Mouse (Mus musculus) testis, adult 2 months (tissue): ENCODE data around the gene Lrguk. TPM values are rescaled to one million over a fixed set of nuclear protein-coding genes. Genes with fewer than 3 reads are reported as not detected.

Experiments used
- H3K27ac ChIP-seq: fragments of 200-500 bp; 2 replicates; pipeline ENCODE4 v1.5.1; 2012; ENCODE audit warnings: low read depth, low read length; ENCODE audit not compliant: control insufficient read depth, insufficient read depth
- H3K27me3 ChIP-seq: fragments of 200-500 bp; 2 replicates; pipeline ENCODE4 v1.6.1; 2012; ENCODE audit warnings: mild to moderate bottlenecking, low read length, moderate library complexity; ENCODE audit not compliant: control insufficient read depth, insufficient read depth
- H3K36me3 ChIP-seq: fragments of 200-500 bp; 2 replicates; pipeline ENCODE4 v1.6.1; 2012; ENCODE audit warnings: mild to moderate bottlenecking, low read length; ENCODE audit not compliant: control insufficient read depth, insufficient read depth
- H3K4me1 ChIP-seq: fragments of 200-500 bp; 2 replicates; pipeline ENCODE4 v1.6.1; 2012; ENCODE audit warnings: low read length; ENCODE audit not compliant: control insufficient read depth, insufficient read depth
- H3K4me3 ChIP-seq: fragments of 200-500 bp; 2 replicates; pipeline ENCODE4 v1.5.1; 2012; ENCODE audit warnings: low read depth, mild to moderate bottlenecking, low read length, moderate library complexity, mixed read lengths; ENCODE audit not compliant: control insufficient read depth
- CTCF ChIP-seq: fragments of 200-500 bp; IDR thresholded peaks from 2 replicates; pipeline ENCODE4 v1.5.1; 2012; ENCODE audit warnings: low read depth, mild to moderate bottlenecking, inconsistent platforms, low read length, moderate library complexity; ENCODE audit not compliant: control insufficient read depth, insufficient read depth, insufficient replicate concordance
- POLR2A ChIP-seq: fragments of 200-500 bp; IDR thresholded peaks from 2 replicates; pipeline ENCODE4 v1.6.1; 2012; ENCODE audit warnings: low read depth, mild to moderate bottlenecking, inconsistent platforms, low read length, moderate library complexity; ENCODE audit not compliant: control insufficient read depth
- polyA plus RNA-seq: library from polyadenylated mRNA; depleted of rRNA; stranded (reverse); fragments of >200 nt; gene quantifications from 2 replicates; pipeline ENCODE4 v1.2.3, GENCODE M21; 2012

Gene Lrguk
- polyA plus RNA-seq, 1 experiment, result 18.2 TPM

DNA sequence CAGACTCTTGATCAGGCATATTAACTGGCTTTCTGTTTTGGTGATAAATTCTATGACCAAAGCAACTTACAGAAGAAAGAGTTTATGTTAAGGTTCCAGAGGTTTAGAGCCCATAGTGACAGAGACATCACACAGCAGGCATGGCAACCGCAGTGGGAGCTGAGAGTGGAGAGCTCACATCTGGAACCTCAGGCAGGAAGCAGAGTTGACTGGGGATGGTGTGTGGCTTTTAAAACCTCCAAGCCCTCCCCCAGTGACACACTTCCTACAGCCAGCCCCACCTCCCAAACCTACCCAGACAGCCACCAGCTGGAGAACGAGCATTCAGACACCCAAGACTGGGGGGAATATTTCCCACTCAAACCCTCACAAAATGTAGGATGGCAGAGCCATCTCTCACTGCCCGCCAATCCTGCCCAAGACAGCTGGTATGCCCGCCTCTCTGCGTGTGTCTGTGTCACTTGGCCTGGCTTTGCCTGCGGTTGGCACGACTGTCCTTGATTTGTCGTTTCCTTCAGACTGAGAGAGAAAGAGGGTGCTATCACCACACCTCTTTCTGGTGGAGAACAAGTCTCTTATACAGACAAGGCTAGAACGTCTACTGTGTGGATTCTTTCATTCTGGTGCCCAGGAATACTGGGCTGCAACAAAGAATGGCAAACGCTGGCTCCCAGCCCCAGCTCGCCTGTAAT is 12.5 kb downstream of the Lrguk start:
- Histone ChIP-seq H3K27ac (no peak overlapping the region), H3K27me3 (no peaks in the 10 kb centered on the region), H3K4me1 (no peaks in the 10 kb centered on the region), H3K4me3 (no peak overlapping the region), H3K36me3 (peaks cover 1% of the 10 kb centered on the region; the same call in 1 of the 2 replicates)
- TF ChIP-seq POLR2A, result no peak
- no peak for TF ChIP-seq CTCF

DNA sequence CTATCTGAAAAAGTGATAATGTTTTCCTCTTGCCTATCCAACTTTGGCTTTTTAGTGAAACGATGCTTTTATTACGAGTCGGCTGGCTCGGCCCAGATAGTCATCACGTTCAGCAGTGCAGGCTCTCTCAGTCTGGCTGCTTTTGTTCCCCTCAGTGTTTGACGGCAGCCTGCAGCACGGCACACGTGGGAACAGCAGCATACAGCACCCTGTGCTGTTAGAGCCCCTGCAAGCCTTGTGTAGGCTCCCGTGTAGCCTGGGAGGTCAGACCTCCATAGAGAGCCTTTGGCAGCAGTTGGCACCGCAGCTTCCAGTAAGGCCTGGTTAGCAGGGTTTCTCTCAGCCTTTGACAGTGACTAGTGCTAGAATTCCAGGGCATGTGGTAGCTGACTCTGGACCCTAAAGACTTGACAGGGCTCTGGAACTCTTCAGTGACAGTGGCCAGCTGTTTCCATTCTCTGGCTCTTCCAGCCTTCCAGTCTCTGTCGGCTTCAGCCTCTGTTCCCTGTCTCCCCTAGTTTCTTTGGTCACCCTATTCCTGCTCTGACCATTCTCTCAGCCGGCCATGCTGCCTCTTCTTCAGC is 15.1 kb downstream of the Lrguk start:
- no peak for TF ChIP-seq POLR2A
- TF ChIP-seq CTCF, result no peak
- H3K36me3 ChIP-seq, result peaks cover 1% of the 10 kb centered on the region; the same call in 1 of the 2 replicates

DNA sequence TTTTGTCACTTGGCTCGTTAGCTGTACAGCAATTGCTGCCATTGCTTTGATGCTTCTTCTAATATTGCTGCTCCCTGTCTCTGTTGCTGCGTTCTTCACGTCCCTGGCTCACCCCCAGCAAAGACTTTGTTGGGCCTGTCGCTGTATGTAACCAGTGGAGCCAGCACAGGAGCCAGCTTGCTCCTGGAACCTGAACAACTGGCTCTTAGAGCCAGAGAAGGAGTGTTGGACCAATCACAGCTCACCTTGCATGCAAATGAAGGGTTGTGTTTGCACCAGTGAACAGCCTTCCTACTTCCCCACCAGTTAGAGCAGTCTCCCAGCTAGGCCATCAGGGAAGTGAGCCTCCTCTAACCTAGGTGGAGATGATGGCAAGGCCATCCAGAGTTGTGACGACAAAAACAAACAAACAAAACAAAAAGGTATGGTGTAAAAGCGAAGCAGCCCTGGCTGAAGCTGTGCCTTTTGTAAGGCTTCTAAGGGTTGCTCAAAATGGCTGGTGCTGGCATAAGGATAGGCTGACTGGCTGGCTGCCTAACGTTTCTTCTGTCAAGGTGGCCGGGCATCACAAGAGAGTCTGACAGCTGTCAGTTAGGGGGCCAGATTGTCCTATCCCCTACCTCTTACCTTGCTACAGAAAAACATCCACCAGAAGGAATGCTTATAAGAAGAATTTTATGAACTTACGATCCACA is 15.7 kb downstream of the Lrguk start:
- H3K4me3 ChIP-seq, result no peak overlapping the region
- no peaks in the 10 kb centered on the region for H3K4me1 ChIP-seq
- peaks cover 1% of the 10 kb centered on the region; the same call in 1 of the 2 replicates for H3K36me3 ChIP-seq
- H3K27me3 ChIP-seq, result no peaks in the 10 kb centered on the region
- TF ChIP-seq POLR2A (no peak), CTCF (no peak)
- no peak overlapping the region for H3K27ac ChIP-seq

More for the DNA sequence above, 15.1 kb downstream of the Lrguk start:
- no peak overlapping the region for H3K27ac ChIP-seq
- no peak overlapping the region for H3K4me3 ChIP-seq
- H3K4me1 ChIP-seq, result no peaks in the 10 kb centered on the region
- no peaks in the 10 kb centered on the region for H3K27me3 ChIP-seq

- no peak for TF ChIP-seq CTCF
- no peak for TF ChIP-seq POLR2A
- Histone ChIP-seq H3K36me3 (peaks cover 1% of the 10 kb centered on the region; the same call in 1 of the 2 replicates), H3K4me1 (no peaks in the 10 kb centered on the region), H3K27ac (no peak overlapping the region), H3K27me3 (no peaks in the 10 kb centered on the region), H3K4me3 (no peak overlapping the region)
Measured at GRCm38 (mm10) chr6:34046551-34047186, 17.4 kb downstream of the Lrguk start.

- Histone ChIP-seq H3K4me1 (no peaks in the 10 kb centered on the region), H3K27me3 (no peaks in the 10 kb centered on the region), H3K4me3 (no peak overlapping the region), H3K36me3 (no peaks in the 10 kb centered on the region), H3K27ac (no peak overlapping the region)
- TF ChIP-seq POLR2A (no peak), CTCF (no peak)
Measured at GRCm38 (mm10) chr6:34049433-34049832, 20.2 kb downstream of the Lrguk start.

DNA sequence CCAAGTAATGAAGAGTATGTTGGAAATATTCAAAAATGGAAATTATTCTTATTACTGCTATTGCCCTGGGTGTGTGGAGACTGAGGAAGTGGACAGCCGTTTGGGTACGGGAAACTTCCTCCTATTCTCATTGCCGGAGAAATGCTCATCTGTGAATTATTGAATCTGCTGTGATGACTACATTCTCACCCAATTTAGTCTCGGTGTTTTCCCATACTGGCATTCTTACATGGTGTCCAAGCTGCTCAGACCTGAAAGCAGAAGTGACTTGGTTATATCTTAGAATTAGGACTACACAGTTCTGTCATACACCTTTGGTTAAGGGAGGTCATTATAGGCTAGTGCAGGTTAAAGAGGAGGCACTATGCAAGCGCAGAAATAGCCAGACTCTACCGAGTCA is 30.5 kb downstream of the Lrguk start:
- Histone ChIP-seq H3K4me3 (no peak overlapping the region), H3K27me3 (no peaks in the 10 kb centered on the region), H3K27ac (no peak overlapping the region)

GRCm38 (mm10) chr6:34066790-34067189 is 37.5 kb downstream of the Lrguk start:
- no peaks in the 10 kb centered on the region for H3K27me3 ChIP-seq
- H3K36me3 ChIP-seq, result no peaks in the 10 kb centered on the region
- no peak overlapping the region for H3K4me3 ChIP-seq
- no peak for TF ChIP-seq POLR2A
- H3K27ac ChIP-seq, result no peak overlapping the region
- no peaks in the 10 kb centered on the region for H3K4me1 ChIP-seq

More for the DNA sequence above, 30.5 kb downstream of the Lrguk start:
- Histone ChIP-seq H3K4me1 (no peaks in the 10 kb centered on the region), H3K36me3 (no peaks in the 10 kb centered on the region; the same call in 1 of the 2 replicates)
- TF ChIP-seq CTCF (no peak), POLR2A (no peak)
